Mouse (Mus musculus) testis, postnatal 10 days (tissue): ENCODE data around the gene Mical3.

ENCODE experiments used
- DNase-seq: peaks from one replicate; pipeline ENCODE4 v3.0.0; 2021; ENCODE audit warnings: low spot score

Mical3 gene

DNA sequence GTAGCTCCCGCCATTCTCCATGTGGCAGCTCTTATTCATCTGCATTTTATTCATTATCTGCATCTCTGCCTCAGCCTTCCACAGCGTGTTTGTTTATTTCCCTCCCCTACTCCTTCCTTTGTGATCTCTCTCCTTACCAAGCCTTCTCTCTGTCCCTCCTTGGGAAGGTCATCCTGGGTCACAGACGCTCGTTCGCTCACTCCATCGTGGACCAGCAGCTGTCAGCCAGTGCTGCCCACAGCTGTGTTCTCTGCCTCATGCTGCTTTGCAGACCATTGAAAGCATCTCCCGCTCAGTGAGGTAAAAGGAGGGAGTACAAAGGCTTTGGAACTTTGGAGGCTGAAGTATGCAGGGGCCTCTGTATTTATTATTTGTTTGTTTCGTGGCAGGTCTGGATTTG, 15.1 kb upstream of the Mical3 start:
- no peak for DNase-seq

DNA sequence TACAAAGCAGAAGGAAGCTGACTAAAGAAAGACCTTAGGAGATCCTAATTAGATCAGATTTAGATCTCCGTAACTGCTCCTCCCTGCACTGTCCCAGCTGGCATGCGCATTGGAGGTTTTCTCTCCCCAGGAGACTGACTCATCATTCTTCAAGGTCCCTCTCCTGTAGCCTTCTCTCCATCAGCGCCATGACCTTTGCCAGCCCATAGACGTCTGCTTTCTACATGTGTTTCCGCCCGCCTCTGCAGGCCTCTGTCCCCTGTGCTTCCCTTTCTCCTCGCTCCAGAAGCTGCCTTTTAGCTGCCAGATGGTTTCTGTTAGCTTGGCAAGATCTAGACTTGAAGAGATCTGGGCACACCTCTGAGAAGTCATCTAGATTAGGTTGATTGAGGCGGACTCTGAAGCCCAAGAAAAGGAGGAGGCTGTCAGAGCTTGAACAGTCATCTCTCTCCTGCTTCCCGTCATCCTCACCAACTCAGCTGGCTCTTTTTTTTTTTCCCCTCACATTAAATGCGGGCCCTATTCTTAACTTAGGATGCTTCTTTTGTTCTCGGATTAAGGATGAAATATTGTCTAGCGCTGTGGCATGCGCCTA, 14.3 kb upstream of the Mical3 start:
- DNase-seq = no peak

- peak; percentile 91 for DNase-seq
Measured at GRCm38 (mm10) chr6:121144066-121144465, 13.3 kb upstream of the Mical3 start.

DNA sequence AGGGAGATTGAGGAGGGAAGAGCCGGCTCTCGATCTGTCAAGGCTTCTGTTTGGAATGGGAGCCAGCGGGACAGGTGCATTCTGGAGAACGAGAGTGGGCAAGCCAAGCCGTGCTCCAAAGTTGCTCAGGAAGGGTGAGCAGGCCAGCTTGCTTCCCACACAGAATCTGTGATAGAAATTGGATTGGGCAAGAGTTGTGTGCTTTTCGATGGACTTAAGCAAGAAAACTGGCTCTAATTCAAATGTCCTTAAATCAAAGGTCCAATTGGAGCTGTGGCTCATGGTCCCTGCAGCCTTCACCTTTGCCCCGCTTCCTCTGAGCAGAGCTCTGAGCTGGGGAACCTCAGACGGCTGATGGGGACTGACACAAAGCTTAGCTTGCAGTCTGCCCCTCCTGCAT, 12.6 kb upstream of the Mical3 start:
- peak; percentile 55 for DNase-seq

- no peak for DNase-seq
Measured at GRCm38 (mm10) chr6:121142298-121142697, 11.5 kb upstream of the Mical3 start.

- DNase-seq = no peak
Measured at GRCm38 (mm10) chr6:121139271-121139670, 8.5 kb upstream of the Mical3 start.

DNA sequence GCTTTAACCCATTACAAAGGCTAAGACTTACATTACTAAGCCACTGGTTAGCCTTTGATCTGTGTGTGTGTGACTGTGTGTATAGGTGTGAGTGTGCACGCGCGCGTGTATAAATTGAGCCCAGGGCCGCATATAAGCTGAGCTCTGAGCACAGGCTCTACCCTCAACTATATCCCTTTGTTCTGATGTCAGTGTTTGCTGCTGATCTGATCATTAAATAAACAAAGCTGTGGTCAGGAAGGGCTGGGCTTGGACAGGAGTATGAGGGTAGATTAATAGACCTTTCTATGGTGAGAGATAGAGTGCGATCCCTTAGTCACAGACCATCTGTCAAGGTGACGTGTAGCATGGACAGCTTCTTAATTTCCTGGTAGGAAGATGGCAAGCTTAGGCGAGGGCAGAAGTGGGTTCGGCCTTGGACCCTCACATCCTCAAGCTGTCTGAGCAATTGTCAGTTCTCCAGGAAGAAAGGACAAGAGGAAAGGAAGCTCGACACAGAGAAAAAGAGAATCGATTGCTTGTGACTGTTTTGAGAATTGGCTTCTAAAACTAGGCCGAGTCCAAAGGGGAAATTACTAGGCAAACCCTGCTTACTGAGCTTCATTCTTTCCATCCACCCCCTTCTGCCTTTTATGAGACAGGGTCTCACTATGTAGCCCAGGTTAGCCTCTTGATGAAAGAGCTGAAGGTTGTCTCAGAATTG, 7.7 kb upstream of the Mical3 start:
- DNase-seq = no peak

GRCm38 (mm10) chr6:121137222-121137621, 6.4 kb upstream of the Mical3 start:
- DNase-seq = no peak

DNA sequence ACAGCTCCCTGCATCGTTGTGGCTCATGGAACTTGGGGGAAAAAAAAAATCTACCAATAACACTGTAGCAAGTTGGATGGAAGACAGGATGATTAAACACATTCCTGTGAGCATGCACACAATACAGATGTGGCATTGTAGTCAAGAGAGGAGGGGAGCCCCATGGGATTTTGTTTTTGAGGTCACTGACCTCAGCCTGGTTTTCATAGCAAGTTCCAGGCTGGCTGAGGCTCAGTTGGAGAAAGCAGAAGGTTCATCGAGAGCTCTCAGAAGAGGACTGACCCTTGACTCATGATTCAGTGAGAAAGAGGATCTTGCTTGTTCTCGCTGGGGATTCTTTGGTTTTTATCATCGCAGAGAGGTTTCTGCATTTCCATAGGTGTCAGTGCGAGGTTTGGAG, 4.1 kb upstream of the Mical3 start:
- no peak for DNase-seq

DNA sequence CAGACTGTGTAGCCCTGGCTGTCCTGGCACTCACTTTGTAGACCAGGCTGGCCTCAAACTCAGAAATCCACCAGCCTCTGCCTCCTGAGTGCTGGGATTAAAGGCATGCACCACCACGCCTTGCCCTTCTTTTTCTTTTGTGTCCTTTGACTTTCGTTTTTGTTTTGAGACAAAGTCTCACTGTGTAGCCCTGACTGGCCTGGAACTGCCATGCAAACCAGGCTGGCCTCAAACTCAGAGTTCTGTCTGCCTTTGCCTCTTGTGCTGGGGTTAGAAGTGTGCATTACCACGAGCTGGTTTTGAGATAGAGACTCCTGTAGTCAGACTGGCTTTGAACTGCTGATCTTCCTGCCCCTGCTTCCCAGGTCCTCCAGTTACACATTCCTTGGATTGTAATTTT, 3.5 kb upstream of the Mical3 start:
- no peak for DNase-seq

DNA sequence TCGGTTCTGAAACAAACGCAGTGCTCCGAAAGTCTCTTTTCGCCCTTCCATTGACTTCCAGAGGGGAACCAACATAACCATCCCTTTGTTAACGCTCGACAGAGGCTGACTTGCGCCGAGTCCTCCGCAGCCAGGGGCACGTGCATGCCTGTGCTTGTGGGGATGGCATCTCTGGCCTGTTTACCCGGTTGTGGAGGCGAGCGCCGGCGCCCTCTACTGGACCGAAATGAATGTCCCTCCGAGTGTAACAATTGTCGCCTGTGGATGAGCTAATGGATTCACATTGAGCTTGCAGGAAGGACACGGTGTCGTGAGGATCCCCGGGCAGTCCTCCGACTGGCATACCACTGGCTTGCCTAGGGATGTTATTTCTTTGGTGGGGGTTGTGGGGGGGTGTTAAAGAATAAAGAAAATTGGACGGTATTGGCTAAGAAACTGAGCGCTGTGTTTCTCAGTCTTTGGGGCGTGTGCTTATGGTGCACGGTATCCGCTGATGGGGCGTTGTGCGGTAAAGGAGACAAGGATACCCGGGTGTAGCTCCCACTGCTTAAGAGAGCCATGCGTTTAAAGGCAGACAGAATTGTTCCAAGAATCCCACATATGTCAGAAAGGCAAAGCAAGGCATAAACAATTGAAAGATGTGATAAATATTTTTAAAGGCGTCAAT, 627 bp downstream of the Mical3 start:
- peak; percentile 88 for DNase-seq

- DNase-seq = no peak
Measured at GRCm38 (mm10) chr6:121129506-121129905, 1.3 kb downstream of the Mical3 start.

- DNase-seq = no peak
Measured at GRCm38 (mm10) chr6:121128736-121129135, 2.1 kb downstream of the Mical3 start.

DNA sequence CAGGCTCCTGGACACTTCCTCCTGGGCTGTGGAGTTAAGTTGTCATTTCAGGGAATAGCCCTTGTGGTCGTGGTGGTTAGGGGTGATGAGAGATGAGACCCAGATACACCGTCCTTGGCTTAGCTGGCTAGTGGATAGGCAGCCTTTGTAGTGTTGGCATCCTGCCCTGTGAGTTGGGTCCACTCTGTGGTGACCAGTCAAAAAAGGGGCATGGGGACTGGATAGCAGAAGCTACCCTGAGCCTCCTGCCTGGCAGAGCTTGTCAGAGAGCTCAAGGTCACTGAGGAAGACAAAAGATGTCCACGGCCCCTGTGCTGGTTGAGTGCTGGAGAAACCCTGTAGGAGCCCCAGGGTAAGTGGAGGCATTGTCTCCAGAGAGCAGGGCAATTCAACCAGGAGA, 3.1 kb downstream of the Mical3 start:
- DNase-seq = no peak

DNA sequence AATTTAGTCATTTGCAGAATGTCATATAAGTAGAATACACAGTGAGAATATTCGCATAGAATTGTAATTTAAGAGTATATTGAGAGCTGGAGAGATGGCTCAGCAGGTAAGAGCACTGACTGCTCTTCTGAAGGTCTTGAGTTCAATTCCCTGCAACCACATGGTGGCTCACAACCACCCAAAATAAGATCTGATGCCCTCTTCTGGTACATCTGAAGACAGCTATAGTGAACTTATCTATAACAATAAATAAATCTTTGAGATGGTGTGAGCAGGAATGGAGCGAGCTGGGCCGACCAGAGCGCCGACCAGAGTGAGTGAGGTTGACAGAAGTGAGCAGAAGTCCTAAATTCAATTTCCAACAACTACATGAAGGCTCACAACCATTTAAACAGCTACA, 4.6 kb downstream of the Mical3 start:
- no peak for DNase-seq

DNA sequence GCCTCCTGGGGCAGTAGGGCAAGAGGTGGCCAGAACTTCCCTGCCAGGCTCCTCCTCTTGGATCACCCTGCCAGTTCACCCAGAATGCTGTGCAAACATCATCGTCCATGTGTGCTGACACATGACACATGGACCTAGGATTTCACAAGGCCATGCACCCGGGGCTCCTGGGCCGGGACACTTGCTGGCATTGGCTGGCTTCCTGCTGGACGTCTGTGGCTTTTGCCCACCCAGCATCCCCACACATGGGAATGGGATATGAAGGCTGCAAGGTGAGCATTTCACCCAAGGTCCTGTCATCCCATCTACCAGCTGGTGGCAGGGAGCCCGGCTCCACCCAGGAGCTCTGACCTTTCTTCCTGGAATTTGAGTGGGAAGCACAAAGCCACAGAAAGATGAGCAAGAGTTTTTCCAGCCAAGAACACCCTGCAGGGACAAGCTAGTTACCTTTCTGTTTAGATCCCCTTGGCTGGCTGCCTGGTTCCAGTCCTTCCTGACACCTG, 8.0 kb downstream of the Mical3 start:
- DNase-seq = peak; percentile 60

DNA sequence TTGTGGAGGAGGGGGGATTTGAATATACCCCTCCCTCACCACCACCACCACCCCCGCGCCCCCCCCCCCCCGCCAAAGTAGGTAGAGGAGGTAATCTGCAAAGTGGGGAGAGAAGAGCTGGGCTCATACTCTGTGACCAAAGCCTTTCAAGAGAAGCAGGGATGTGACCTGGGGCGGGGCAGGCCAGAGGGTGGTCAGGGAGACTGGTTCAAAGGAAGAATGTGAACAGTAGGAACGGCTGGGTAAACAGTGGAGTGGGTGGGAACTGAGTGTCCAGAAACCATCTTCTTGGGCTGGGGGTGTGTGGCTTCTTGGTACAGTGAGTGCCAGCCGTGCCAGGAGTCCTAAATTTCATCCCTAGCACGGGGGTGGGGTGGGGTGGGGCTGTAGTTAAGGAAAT, 10.0 kb downstream of the Mical3 start:
- DNase-seq = no peak

DNA sequence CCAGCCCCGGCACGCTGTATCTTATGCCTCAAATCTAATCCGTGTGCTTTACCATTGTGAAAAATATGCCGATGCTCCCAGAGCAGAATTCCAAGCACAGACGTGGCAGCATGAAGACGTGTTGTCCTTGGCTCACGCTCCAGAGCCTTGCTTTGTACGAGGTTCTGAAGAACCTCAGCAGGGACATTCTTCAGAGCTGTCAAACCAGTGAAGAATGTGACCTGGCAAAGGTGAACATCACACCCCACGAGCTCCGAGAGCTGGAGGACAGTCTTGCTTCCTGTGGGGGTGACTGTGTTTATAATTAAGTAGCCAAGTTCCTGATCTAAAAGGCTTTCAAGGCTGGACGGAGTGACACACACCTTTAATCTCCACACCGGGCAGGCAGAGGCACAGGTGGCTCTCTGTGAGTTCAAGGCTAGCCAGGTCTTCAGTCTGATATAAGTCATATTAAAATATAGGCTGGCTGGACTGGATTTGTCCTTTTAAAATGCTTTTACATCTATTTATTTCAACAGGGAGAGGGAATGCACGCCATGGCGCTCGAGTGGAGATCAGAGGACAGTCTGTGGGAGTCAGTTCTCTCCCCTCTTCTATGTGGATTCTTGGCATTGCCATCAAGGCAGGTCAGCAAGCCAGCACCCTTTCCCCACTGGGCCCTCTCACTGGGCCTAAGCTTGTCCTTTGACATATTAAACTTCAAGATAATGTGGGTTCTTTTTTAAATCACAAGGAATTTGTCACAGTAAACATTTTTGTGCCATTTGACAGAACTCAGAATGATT, 12.6 kb downstream of the Mical3 start:
- DNase-seq = no peak

DNA sequence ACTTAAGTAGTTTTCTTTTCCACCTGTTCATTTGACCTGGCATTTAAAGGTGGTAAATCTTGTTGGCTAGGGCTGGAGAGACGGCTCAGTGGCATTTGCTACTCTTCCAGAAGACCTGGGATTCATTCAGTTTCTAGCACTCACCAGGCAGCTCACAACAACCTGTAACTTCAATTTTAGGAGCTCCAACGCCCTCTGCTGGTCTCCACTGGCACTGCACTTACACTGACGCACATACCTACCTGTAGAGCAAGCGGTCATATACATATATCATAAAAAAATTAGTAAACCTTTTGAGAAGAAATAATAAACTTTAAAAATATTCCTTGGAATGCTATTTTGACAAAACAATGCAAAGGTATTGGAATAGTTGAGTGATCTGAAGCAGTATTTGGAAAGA, 13.7 kb downstream of the Mical3 start:
- DNase-seq = peak; percentile 60

DNA sequence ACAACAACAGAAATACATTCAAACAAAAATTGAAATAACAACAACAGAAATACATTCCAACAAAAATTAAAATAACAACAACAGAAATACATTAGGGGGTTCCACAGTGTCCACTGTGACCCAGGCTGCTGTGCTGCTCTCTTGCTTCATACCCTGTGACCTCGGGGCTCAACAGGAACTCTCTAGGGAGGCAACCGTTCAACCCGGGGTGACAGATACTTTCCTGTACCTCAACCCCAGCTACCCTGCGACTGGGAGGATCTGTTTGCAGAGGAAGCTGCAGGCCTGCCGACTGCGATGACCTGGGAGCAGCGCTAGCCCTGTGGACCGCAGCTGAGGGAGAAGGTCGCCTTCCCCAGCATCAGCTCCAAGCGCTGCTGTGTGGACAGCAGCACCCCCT, 14.4 kb downstream of the Mical3 start:
- DNase-seq = no peak

DNA sequence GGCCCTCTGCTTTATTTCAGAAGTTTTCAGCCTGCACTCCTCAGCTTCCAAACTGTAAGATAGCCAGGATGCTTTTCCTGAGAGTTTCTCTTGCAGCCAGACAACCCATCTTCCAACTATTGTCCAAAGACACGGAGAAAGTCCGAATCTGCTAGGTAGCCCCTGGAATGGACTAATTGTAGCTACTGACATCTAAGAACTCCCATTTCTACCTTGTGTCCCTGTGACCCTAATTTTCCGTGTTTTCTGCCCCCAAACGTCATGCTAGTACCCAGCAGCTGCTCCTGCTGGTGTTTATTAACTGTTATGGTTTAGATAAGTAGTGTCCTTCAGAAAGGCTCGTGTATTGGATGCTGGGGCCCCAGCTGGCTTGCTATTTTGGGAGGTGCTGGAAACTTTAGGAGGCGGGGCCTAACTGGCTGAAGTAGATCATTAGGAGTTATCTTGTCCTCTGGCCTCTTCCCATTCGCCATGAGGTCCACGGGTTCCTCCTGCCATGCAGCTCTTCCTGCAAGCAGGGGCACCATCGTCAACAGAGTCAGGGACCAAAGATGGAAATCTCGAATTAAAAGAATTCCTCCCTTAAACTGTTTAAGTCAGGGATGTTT, 19.2 kb downstream of the Mical3 start:
- DNase-seq = peak; percentile 64

GRCm38 (mm10) chr6:121109998-121110603, 20.7 kb downstream of the Mical3 start:
- peak; percentile 91 for DNase-seq
